Mouse (Mus musculus): ENCODE measurements around the gene Lsm10. TPM values are rescaled to one million over a fixed set of nuclear protein-coding genes. Genes with fewer than 3 reads are reported as not detected.

Lsm10 gene
- polyA plus RNA-seq (2015; fragmentation: Nextera tagmentation; extraction: Ambion mirVana) = 50.3 and 54.1 TPM in 2 replicates

DNA sequence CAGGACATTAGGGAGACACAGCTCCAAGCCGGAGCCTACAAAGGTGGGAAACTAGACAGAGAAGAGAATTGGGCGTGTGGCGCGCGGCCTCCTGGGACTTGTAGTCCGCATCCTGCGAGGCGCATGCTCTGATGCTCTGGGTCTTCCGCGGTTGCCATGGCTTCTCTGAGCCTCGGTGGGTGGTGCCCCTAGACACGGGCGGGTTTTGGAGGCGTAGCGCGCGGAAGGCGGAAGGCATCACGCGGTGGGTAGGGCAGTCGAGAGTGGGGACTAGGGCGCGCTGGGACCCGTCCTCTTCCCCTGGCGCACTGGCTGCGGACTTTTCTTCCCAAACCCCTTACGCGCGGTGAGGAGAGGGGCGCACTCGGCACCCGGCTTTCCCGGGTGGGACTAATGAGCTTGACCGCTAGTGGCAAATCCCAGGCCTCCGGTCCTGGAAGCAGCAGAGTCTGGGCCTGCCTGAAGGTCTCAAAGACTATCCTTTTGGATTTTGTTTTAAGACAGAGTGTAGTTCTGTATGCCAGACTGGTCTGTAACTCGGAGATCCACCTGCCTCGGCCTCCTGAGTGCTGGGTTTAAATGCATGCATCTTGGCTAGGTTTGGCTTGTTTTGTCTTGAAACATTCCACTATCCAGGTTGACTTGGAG lies at the start of gene Lsm10:
TSS of gene Lsm10 (plus strand) at position 160 of the 648 bp plus-strand sequence.
- Histone ChIP-seq H3K36me3 (0 out of 2 replicates have a peak, but pooled peaks cover 7% of the 10 kb centered on the region), H3K4me1 (peaks cover 9% of the 10 kb centered on the region; the same call in 1 of the 2 replicates), H3K4me3 (peak within 1 kb of the TSS; percentile 65), H3K9ac (peak within 1 kb of the TSS; percentile 71), H3K4me2 (peak within 1 kb of the TSS; percentile 60), H3K9me3 (no peaks in the 10 kb centered on the region), H3K27me3 (no peaks in the 10 kb centered on the region), H3K27ac (peak within 1 kb of the TSS; percentile 61; the same call in 1 of the 2 replicates)
- whole genome bisulfite sequencing = 2% methylated on average over 37 of the region's 37 CpGs
- peak; percentile 98 for ATAC-seq (ENCODE audit: borderline replicate concordance, extremely low read depth, low FRiP score, low TSS enrichment)

DNA sequence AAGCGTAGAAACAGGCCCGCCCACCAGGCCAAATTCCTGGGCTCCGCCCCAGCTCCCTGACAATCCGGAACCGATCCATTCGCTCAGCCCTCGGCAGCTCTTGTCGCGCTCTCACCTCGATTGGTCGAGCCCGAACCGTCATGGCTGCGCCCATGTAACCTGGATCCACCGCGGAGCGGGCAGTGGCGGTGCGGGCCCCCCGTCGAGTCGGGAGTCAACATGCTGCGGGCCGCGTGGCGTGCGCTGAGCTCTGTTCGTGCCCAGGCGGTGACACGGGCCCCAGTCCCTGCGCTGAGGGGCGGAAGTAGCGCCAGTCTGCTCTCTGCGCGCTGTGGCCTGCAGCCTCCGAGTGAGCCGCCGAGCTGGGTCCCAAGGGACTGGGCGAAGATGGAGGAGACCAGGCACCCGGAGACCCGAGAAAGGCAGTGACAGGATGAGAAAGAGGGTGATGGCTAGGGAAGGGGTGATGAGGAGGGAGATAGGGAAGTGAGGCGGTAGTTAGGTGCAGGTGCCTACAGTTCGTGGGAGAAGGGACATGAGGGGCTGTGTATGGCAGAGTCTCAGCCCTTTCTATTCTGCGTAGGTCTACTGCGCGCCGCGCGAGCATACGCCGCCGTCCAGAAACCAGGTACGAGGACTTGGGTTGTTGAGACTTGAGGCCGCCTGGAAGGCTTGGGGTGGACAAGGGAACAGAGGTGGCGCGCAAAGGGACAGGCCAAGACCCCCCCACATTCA lies 49.4 kb upstream of the Lsm10 start, which contains the start of gene Mrps15:
TSS of gene Mrps15 (plus strand) at position 75 of the 735 bp plus-strand sequence.
- ATAC-seq (ENCODE audit: borderline replicate concordance, extremely low read depth, low FRiP score, low TSS enrichment) = peak; percentile 91

DNA sequence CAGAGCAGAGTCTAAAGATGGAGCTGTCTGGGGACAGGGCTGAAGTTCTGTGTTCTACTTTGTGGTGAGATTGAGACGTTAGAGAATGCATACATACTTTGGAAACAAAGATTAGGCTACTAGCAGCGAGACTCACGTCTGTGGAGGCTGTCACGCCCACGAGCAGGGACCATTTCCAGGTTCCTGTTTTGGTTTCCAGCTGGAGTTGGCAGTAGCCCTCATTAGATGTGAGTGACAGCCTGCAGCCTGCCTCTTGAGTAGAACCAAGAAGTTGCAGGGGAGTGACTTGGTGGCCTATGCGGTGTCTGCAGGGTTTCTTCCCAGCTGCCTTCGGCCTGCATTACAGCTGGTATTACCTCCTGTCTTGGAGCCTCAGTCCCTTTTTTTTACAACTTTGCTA lies 44.8 kb upstream of the Lsm10 start:
- no peaks in the 10 kb centered on the region for H3K27me3 ChIP-seq
- H3K9ac ChIP-seq = no peak overlapping the region
- H3K36me3 ChIP-seq = peaks cover 52% of the 10 kb centered on the region
- no peak overlapping the region for H3K4me2 ChIP-seq
- no peaks in the 10 kb centered on the region for H3K9me3 ChIP-seq
- WGBS = 69% methylated on average over 7 of the region's 7 CpGs
- 0 out of 2 replicates have a peak overlapping the region, but pooled peaks have one; percentile 12 for H3K27ac ChIP-seq
- no peak overlapping the region for H3K4me3 ChIP-seq
- no peak for ATAC-seq (ENCODE audit: borderline replicate concordance, extremely low read depth, low FRiP score, low TSS enrichment)
- H3K4me1 ChIP-seq = peaks cover 11% of the 10 kb centered on the region

More for the DNA sequence above, 49.4 kb upstream of the Lsm10 start, which contains the start of gene Mrps15:
- H3K9me3 ChIP-seq = no peaks in the 10 kb centered on the region
- H3K4me1 ChIP-seq = peaks cover 11% of the 10 kb centered on the region
- H3K4me3 ChIP-seq = peak within 1 kb of the TSS; percentile 87
- H3K36me3 ChIP-seq = peaks cover 14% of the 10 kb centered on the region; the same call in 1 of the 2 replicates
- H3K27me3 ChIP-seq = no peaks in the 10 kb centered on the region
- H3K9ac ChIP-seq = peak within 1 kb of the TSS; percentile 85
- H3K27ac ChIP-seq = peak within 1 kb of the TSS; percentile 75
- H3K4me2 ChIP-seq = peak within 1 kb of the TSS; percentile 84
- 0% methylated on average over 56 of the region's 56 CpGs for WGBS

DNA sequence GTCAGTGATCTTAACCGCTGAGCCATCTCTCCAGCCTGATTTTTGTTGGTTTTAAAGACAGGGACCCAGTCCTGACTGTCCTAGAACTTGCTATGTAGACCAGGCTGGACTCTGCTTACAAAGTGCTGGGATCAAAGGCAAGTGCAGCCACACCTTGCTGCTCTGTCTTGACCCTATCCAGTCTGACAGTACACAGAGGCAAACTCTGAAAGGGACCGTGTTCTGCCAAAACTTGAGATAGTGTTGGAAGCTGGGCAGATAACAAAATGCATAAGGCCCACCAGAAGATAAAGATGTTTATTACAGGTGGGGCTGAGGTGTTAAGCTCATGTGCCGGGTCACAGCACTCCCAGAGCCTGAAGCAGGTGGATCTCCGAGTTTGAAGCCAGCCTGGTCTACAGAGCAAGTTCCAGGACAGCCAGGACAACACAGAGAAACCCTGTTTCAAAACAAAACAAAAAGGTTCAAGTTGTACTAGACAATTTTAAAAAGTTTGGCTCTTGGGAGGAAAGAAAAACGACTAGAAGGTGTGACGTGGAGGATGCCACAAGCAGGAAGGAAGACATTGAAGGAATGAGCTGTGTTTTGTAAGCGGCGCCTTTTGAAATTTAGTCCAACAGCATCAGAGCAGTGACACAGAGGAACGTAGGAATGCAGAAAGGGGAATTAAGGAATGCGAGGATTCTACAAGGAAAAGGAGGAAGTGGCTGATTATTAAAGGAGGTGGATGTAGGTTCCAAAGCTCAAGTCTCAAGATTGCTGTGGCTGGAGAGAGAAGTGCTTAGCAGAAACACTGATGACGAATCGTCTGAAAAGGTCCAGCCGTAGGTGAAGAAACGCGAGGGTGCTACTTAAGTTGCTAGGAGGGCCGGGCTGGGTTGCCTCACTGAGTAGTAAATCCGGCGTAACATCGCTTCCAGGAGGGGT lies 39.0 kb upstream of the Lsm10 start:
- Histone ChIP-seq H3K4me2 (peak overlapping the region; percentile 84), H3K9ac (peak overlapping the region; percentile 65), H3K9me3 (no peaks in the 10 kb centered on the region), H3K4me1 (peaks cover 15% of the 10 kb centered on the region), H3K27ac (peak overlapping the region; percentile 44), H3K27me3 (no peaks in the 10 kb centered on the region), H3K36me3 (peaks cover 34% of the 10 kb centered on the region), H3K4me3 (peak overlapping the region; percentile 60)
- 11% methylated on average over 19 of the region's 19 CpGs for WGBS
- ATAC-seq (ENCODE audit: borderline replicate concordance, extremely low read depth, low FRiP score, low TSS enrichment) = peak; percentile 17; the same call in 1 of the 2 replicates

DNA sequence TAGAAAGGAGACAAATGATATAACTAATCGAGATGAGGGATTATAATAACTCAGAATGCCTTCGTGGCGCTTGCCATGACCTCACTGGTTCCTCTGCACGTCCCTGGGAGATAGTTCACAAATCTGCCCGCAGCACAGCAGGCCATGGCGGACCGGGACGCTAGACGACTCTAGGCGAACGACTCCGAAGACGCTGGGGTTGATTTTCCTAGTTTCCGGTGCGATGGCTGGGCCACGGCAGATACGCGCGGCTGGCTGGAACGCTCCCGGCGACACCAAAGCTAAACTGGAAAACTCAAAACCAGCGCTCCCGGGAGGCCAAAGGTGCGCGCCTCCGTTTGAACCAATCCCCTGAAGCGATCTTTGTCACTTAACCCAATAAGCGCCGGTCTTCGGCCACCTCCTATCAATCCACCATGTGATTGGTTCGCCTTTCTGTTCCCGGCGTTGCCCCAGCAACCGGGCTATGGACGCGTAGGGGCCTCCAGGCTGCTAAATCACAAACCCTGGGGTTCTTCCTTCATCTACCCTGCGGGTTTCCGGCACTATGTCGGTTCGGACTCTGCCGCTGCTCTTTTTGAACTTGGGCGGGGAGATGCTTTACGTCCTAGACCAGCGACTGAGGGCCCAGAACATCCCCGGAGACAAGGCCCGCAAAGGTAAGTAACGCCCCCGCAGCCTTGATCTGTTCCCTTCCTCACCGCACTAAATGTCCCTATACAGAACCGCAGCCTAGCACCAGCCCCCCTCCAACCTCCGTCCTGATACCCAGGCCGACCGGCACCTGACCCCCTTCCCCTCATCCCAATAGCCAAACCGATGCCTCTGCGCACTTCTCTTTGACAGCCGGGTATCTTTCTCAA lies 38.1 kb upstream of the Lsm10 start, which contains the start of gene Oscp1:
TSS of gene Oscp1 (plus strand) at position 432 of the 863 bp plus-strand sequence.
- no peaks in the 10 kb centered on the region for H3K9me3 ChIP-seq
- H3K36me3 ChIP-seq = peaks cover 26% of the 10 kb centered on the region
- peak within 1 kb of the TSS; percentile 60 for H3K4me3 ChIP-seq
- no peaks in the 10 kb centered on the region for H3K27me3 ChIP-seq
- H3K27ac ChIP-seq = peak within 1 kb of the TSS; percentile 44
- peak within 1 kb of the TSS; percentile 84 for H3K4me2 ChIP-seq
- under 1% methylated on average over 57 of the region's 57 CpGs for WGBS
- ATAC-seq (ENCODE audit: borderline replicate concordance, extremely low read depth, low FRiP score, low TSS enrichment) = peak; percentile 96
- peak within 1 kb of the TSS; percentile 65 for H3K9ac ChIP-seq
- peaks cover 15% of the 10 kb centered on the region for H3K4me1 ChIP-seq

DNA sequence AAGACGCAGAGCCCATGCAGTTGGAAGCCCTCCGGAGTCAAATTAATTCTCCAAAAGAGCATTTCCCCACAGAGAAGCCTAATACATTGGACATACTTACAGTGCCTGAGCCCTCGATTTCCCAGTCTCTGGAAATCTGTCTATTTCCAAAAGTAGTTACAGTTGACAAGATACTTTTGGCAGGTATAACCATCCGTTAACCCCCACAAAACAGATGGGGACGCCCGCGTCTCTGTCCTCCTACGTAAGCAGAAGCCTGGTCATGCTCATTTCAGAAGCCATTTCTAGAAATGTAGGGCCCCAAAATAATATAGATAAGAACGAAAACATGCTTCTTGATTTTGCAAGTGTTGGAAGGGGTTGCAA lies 37.4 kb upstream of the Lsm10 start:
- peak overlapping the region; percentile 60 for H3K4me3 ChIP-seq

DNA sequence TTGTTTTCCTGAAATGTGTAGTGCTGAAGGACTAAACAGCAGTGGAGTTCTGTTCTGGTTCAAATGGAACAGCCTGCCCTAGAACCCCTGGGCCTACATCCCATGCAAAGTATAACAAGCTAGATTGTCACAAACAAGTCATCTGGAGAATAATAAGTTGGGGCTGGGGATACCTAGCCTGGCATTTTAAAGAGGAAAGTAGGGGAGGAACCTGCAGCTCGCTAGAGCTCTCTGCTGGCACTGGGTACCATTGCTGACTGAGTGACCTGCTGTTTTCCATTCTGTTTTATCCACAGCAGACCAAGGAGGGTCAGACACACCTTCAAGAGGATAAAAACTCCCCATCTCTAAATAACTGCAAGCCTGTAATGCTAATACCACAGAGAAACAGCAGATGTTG lies 33.6 kb upstream of the Lsm10 start:
- H3K36me3 ChIP-seq = no peaks in the 10 kb centered on the region
- H3K9me3 ChIP-seq = no peaks in the 10 kb centered on the region
- no peak for ATAC-seq (ENCODE audit: borderline replicate concordance, extremely low read depth, low FRiP score, low TSS enrichment)

More for the DNA sequence above, 37.4 kb upstream of the Lsm10 start:
- Histone ChIP-seq H3K27me3 (no peaks in the 10 kb centered on the region), H3K9me3 (no peaks in the 10 kb centered on the region), H3K9ac (peak overlapping the region; percentile 65), H3K36me3 (peaks cover 20% of the 10 kb centered on the region), H3K4me2 (peak overlapping the region; percentile 84), H3K27ac (peak overlapping the region; percentile 4; the same call in 1 of the 2 replicates), H3K4me1 (peaks cover 15% of the 10 kb centered on the region)
- ATAC-seq (ENCODE audit: borderline replicate concordance, extremely low read depth, low FRiP score, low TSS enrichment) = no peak
- 37% methylated on average over 9 of the region's 9 CpGs for WGBS

DNA sequence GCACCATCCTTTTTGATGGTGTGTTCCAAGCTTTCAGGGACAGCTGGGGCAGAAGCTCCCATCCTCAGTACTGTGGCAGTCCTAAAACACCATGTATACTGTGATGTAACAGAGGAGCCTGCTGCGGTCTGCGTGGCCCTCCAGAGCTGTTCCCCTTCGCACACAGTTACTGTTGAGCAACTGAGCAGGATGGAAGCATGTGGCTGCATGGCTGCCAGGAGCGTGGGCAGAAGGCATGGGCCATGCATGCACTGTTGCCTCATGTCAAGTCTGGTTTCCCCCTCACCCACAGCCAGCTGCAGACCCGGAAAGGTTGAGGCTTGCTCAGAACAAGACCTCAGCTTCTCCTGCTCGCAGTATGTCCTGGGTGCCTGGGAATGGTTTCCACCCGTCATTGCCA lies 31.2 kb upstream of the Lsm10 start:
- no peak overlapping the region for H3K9ac ChIP-seq
- H3K9me3 ChIP-seq = no peaks in the 10 kb centered on the region
- ATAC-seq (ENCODE audit: borderline replicate concordance, extremely low read depth, low FRiP score, low TSS enrichment) = no peak
- H3K4me2 ChIP-seq = no peak overlapping the region
- H3K27ac ChIP-seq = no peak overlapping the region
- WGBS = 84% methylated on average over 7 of the region's 7 CpGs
- no peaks in the 10 kb centered on the region for H3K4me1 ChIP-seq
- H3K4me3 ChIP-seq = no peak overlapping the region
- H3K27me3 ChIP-seq = no peaks in the 10 kb centered on the region
- no peaks in the 10 kb centered on the region for H3K36me3 ChIP-seq

More for the DNA sequence above, 33.6 kb upstream of the Lsm10 start:
- no peak overlapping the region for H3K4me2 ChIP-seq
- H3K4me1 ChIP-seq = peaks cover 7% of the 10 kb centered on the region
- no peak overlapping the region for H3K4me3 ChIP-seq
- no peak overlapping the region for H3K27ac ChIP-seq
- H3K27me3 ChIP-seq = no peaks in the 10 kb centered on the region
- WGBS = 48% methylated on average over 1 of the region's 1 CpGs
- H3K9ac ChIP-seq = no peak overlapping the region

DNA sequence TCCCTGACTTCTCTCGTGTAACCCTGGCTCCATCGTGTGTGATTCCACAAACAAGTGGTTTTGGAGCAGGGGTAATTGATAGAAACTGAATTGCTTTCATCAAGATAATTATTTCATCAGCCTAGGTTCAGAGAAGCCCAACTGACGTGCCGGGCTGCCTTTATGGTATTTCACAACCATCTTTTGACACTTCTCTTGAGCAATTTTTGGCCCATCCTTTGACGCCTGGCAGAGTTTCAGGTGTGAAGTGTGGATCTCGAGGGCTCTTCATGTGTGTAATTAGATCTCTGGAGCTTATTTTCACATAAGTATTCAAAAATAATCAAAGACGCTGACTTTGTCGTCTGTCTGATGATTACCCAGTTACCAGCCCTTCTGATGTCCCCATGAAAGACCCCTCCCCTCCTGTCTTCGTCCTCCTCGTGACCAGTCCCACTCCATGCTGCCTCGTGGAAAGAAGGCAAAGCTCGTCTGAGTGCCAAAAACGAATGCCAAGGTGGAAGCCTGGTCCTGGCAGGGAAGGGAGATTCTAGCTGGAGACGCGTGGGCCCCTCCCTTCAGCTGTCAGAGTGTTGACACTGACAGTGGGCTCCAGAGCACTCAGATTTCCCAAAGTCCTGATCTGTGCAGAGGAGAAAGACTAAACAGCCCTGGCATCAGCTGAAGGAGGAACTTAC lies 28.9 kb upstream of the Lsm10 start:
- Histone ChIP-seq H3K27me3 (no peaks in the 10 kb centered on the region), H3K4me1 (no peaks in the 10 kb centered on the region), H3K36me3 (no peaks in the 10 kb centered on the region), H3K4me2 (no peak overlapping the region), H3K27ac (no peak overlapping the region), H3K9me3 (no peaks in the 10 kb centered on the region), H3K9ac (no peak overlapping the region), H3K4me3 (no peak overlapping the region)
- ATAC-seq (ENCODE audit: borderline replicate concordance, extremely low read depth, low FRiP score, low TSS enrichment) = no peak
- 49% methylated on average over 15 of the region's 15 CpGs for WGBS

DNA sequence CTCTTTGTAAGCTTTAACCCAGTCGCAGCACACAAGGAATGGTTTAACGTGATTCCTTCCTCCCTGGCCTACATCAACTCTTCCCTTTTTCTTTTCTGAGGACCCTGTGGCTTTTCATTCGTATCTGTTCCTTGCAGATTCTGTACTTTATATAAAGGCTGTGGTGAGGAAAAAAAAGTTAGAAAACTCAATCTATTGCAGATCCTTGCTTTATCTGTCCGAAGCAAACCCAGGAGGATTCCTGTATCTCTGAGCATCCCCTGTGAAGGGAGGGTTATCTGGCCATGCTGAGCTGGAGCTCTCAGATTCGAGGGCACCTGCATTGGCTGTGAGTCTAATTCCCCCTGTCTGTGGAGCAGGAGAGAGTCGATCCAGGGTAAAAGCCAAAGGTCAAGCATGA lies 27.6 kb upstream of the Lsm10 start:
- no peaks in the 10 kb centered on the region for H3K27me3 ChIP-seq
- ATAC-seq (ENCODE audit: borderline replicate concordance, extremely low read depth, low FRiP score, low TSS enrichment) = no peak
- H3K9me3 ChIP-seq = no peaks in the 10 kb centered on the region
- no peaks in the 10 kb centered on the region for H3K4me1 ChIP-seq
- no peak overlapping the region for H3K9ac ChIP-seq
- 76% methylated on average over 6 of the region's 6 CpGs for WGBS
- H3K27ac ChIP-seq = no peak overlapping the region
- H3K4me2 ChIP-seq = no peak overlapping the region
- H3K36me3 ChIP-seq = no peaks in the 10 kb centered on the region
- no peak overlapping the region for H3K4me3 ChIP-seq
